Mouse (Mus musculus) pancreas, adult 10 weeks (tissue): Measurements from ENCODE around the gene Zfp61. TPM values are rescaled to one million over a fixed set of nuclear protein-coding genes. Genes with fewer than 3 reads are reported as not detected.

Experiments
- polyA plus RNA-seq: library from polyadenylated mRNA; stranded (reverse); fragments of 350-450 nt; fragmentation: Illumina TruSeq; extraction: RNeasy Lipid Tissue Mini Kit (QIAGEN cat#74804); gene quantifications from one replicate; pipeline ENCODE4 v1.2.3, GENCODE M21; 2015; ENCODE audit warnings: low read depth, low replicate concordance; ENCODE audit not compliant: insufficient read depth

Zfp61 gene
- 14.0 TPM for polyA plus RNA-seq

GRCm38 (mm10) chr7:24300771-24301282, at the start of gene Zfp61:
Gene Zfp61, minus strand, starts transcription at chr7:24301232.

DNA sequence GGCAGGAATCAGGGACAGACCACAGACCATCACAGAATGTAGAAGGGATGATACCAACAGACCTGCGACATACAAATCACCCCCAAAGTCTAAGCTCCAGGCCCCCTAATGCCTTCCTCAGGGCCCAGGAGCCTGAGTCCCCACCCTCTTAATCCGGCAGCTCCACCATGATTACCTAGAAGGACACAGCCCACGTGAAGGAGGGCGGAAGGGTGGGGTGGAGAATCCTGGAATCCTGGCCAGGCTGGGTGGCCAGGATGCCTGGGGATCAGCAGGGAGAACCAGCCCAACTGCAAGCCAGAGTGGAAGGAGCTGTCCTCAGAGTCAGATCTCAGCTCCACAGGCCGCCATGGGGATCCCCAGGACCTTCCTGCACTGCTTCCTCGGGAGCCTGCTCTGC, 47.9 kb upstream of the Zfp61 start, which contains the start of gene Lypd5:
TSS of gene Lypd5 (plus strand) at position 301 of the 400 bp plus-strand sequence.

DNA sequence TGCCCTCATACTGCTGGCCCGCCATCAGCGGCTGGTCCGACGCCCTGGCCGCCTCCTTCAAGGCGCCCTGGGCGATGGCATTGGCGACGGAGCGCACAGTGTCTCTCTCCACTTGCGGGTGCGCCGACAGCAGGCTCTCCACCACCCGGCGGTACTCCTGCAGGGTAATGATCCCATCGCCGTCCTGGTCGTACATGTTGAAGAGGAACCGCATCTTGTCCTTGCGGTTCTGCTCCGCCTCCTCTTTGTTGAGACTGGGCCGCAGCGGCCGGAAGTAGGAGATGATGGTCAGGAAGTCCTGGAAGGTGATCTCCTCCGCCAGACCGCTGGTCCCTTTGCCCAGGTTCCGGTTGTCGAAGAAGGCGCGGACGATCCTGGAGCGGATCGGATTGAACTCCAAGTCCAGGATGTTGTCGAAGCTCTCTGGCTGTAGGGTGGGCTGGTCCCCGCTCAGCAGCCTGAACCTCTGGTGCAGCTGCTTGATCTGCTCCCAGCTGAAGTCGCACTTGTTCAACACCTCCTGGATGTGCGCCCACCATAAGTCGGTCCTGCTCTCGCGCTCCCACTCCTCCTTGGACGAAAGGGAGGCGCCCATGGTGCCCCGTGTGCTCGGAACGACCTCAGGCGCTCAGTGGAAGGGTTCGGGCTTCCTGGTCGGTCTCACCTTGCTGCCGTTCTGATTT, 32.4 kb upstream of the Zfp61 start, which contains the start of gene Tescl:
TSS of gene Tescl (minus strand) at position 633 of the 683 bp plus-strand sequence.

GRCm38 (mm10) chr7:24316567-24317092, 15.6 kb upstream of the Zfp61 start, which contains the start of gene Zfp94:
Gene Zfp94, minus strand, starts transcription at chr7:24316666.

DNA sequence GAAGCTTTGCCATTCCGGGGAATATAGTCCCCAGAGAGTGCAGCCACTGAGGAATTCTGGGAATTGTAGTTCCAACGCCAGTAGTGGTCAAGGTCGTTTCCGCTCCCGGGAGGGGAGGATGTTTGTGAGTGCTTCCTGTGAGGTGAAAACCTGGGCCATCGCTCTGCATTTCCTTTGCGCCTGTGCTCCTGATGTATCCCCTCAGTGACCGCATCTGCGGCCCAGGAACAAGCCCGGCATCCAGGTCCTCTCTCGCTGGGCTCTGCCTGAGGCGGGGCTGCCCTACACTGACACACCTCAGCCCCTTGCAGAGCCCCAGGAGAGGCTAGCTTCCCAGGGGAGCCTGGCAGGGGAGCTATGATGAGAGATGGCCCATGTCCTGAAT, 30.8 kb downstream of the Zfp61 start, which contains the start of gene Zfp93:
TSS of gene Zfp93 (plus strand) at position 133 of the 385 bp plus-strand sequence.

DNA sequence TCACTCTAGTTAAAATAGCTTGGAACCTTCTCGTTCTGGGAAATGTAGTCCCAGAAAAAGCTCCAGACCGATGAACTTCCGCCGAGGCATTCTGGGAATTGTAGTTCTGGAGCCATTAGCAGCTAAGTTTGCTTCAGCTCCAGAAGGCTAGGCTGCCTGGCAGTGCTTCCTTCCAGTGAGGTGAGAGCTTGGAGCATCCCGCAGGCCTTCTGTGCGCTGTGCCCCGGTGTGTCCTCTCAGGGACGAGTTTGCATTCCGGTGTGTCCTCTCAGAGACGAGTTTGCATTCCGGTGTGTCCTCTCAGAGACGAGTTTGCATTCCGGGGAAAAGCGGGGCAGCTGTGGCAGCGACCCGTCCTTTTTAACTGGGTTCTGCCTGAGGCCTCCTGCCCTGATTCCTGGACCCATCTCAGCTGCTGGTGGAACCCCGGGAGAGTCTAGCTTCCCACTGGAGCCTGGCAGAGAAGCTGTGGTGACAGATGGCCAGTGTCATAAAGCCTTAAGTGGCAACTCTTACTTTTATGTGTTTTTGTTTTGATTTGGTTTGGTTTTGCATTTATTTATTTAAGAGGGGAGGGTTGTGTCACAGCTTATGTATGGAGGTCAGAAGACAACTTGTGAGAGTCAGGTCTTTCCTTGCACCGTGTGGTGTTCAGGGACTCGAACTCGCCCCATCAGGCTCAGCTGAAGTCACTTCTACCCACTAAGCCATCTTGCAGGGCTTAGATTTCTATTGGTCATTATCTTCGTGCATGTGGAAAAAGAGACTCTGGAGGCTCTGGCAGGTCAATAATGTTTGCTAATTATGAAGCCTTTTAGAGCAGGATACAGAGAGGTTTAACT, 46.2 kb downstream of the Zfp61 start, which contains the start of gene Zfp108:
TSS of gene Zfp108 (plus strand) at position 162 of the 842 bp plus-strand sequence.

Other genes with a start within 250 kb of the Zfp61 start
- gene Vmn1r183, start 248.0 kb downstream of the Zfp61 start, polyA plus RNA-seq, result not detected
- 5.8 TPM for gene Zfp180, start 219.3 kb downstream of the Zfp61 start, polyA plus RNA-seq
- gene Zfp112, start 188.9 kb downstream of the Zfp61 start, polyA plus RNA-seq, result 1.2 TPM
- 4.5 TPM for gene Zfp235, start 167.1 kb downstream of the Zfp61 start, polyA plus RNA-seq
- gene Zfp114, start 126.2 kb downstream of the Zfp61 start, polyA plus RNA-seq, result 0.28 TPM
- 1.0 TPM for gene Zfp111, start 89.8 kb downstream of the Zfp61 start, polyA plus RNA-seq
- gene Zfp109, start 63.7 kb downstream of the Zfp61 start, polyA plus RNA-seq, result 0.63 TPM
- 0.63 TPM for gene Zfp108, start 46.4 kb downstream of the Zfp61 start, polyA plus RNA-seq
- gene Zfp93, start 30.8 kb downstream of the Zfp61 start, polyA plus RNA-seq, result 1.2 TPM
- gene Zfp94, start 15.4 kb upstream of the Zfp61 start, polyA plus RNA-seq, result 4.9 TPM
- gene Tescl, start 32.7 kb upstream of the Zfp61 start, polyA plus RNA-seq, result not detected
- not detected for gene Lypd5, start 48.0 kb upstream of the Zfp61 start, polyA plus RNA-seq
- gene Kcnn4, start 69.0 kb upstream of the Zfp61 start, polyA plus RNA-seq, result 2.5 TPM
- gene Smg9, start 98.4 kb upstream of the Zfp61 start, polyA plus RNA-seq, result 12.2 TPM
- not detected for gene Irgc1, start 151.1 kb upstream of the Zfp61 start, polyA plus RNA-seq
- 3.3 TPM for gene Plaur, start 161.3 kb upstream of the Zfp61 start, polyA plus RNA-seq
- gene Cadm4, start 180.8 kb upstream of the Zfp61 start, polyA plus RNA-seq, result 3.4 TPM
- gene Zfp428, start 205.8 kb upstream of the Zfp61 start, polyA plus RNA-seq, result 1.4 TPM
- not detected for gene AC161166.1, start 211.2 kb upstream of the Zfp61 start, polyA plus RNA-seq
- gene Irgq, start 229.5 kb upstream of the Zfp61 start, polyA plus RNA-seq, result 2.5 TPM
- not detected for gene Pinlyp, start 244.9 kb upstream of the Zfp61 start, polyA plus RNA-seq
- gene Xrcc1, start 245.1 kb upstream of the Zfp61 start, polyA plus RNA-seq, result 13.8 TPM